Mouse (Mus musculus) thymus, postnatal 25 days (tissue): ENCODE data around the gene Olfr1154.

ENCODE experiments used
- DNase-seq: peaks from one replicate; pipeline ENCODE4 v3.0.0; 2022

Olfr1154 gene

DNA sequence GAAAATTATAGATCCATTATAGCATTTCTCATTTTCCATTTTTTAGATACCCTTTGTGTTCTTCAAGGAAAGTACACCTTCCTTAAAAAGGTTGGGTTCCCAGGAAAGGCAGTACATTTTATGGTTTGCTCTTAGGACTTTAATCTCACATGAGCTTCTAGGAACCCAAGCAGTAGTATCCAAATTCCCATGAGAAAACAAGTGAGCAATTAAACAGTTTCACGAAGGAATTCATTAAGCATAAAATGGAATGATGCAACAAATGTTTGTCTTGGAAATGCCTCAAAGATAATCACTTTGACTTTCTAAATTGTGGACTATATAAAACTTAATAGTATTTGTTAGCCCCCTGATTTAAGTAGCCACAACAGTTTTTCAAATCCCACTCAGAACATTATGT lies at the start of gene Olfr1154:
Olfr1154 (minus strand) TSS at position 101 of the 400 bp plus-strand sequence.
- DNase-seq: no peak

DNA sequence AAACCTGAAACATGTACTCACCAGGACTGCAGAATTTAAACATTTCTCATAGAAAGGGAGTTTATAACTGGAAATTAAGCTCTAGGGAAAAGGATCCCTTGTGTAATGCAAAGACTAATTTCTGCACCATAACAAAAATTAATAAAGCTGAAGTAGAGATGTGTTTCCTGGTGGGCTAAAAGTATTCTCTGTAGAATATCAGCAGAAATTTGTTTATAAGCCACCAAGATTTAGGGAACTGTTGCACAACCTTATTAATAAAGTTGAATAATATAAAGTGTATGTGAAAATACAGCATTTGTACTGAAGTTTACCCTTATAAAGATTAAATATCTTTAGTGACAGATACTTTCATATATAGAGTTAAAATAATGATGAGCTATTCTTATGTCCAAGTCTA lies 48.0 kb upstream of the Olfr1154 start, which contains the start of gene Olfr1156:
Olfr1156 (minus strand) TSS at position 101 of the 400 bp plus-strand sequence.
- no peak for DNase-seq

DNA sequence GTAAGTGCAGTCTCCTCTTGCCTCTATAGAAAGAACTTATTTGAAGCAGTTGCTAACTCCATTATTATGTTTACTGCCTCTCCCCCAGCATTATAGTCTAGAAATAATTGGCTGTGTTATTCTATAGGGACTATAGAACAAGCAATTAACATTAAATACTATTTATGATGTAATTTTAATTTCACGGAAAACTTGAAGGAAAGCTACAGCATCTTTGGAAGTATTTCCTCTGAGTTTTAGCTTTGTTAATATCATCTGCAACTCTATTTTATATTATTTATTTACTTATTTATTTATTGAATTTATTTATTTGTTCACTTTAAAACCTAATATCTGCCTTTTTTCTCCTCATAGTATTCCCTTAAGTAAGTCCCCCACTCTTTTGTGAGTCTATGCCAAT lies 40.1 kb upstream of the Olfr1154 start, which contains the start of gene Olfr1155:
Olfr1155 (minus strand) TSS at position 101 of the 400 bp plus-strand sequence.
- DNase-seq: no peak

DNA sequence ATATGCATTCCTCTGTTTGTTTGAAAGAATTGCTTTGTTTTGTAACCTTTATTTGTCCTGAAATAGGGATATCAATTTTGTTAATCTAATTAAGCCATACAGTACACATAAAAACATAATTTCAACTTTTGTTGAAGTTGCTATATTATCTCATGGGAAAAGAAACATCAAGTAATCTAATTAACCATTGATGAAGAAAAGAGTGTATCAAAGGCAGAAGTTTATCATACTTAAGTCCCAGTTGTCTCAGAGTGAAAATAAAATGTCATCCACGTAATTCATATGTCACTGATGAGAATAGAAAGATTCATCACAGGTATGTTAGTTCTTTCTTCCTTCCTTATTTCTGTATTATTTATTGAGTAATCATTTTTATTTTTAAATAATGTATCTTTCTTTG lies 10.3 kb downstream of the Olfr1154 start, which contains the start of gene Olfr1153:
Olfr1153 (plus strand) TSS at position 301 of the 400 bp plus-strand sequence.
- DNase-seq: no peak

DNA sequence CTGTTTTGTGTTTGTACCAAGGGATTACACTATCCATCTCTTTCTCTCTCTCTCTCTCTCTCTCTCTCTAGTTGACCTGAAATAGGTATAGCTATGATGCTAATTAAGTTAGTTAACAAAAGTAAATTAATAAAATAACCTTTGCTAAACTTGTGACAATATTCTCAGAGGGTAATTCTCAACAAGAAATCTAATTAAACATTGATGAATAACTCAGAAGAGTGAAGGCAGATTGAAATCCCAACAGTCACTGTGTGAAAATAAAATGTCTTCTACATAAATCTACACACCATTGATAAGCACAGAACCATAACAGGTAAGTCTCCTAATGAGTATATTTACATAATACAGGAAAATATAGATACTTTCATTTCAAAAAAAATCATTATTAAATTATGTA lies 38.8 kb downstream of the Olfr1154 start, which contains the start of gene Olfr1152:
Olfr1152 (plus strand) TSS at position 301 of the 400 bp plus-strand sequence.
- no peak for DNase-seq

DNA sequence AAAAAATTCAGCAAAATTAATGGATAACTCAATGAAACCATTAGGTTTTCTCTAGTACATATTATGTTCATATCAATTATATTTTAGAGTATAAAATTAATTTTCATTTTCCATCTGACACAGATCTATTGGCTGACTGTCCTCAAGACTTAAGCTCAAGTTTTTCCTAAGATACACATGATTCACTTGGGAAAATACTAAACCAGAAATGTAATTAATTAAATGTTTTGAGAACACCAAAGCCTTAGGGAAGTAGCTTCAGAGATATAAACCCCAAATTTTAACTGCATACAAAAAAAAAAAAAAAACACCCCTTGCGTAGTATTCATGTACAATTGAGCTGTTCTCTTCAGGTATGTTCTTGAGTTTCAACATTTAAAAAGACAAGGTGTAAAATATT lies 49.4 kb downstream of the Olfr1154 start, which contains the start of gene Olfr1151:
Olfr1151 (plus strand) TSS at position 301 of the 400 bp plus-strand sequence.
- DNase-seq: no peak
